Mouse (Mus musculus) left cerebral cortex, postnatal 10 days (tissue): ENCODE results near the gene Clcn1. TPM values are rescaled to one million over a fixed set of nuclear protein-coding genes. Genes with fewer than 3 reads are reported as not detected.

Experiments used
- DNase-seq, 2 experiments: peaks; one replicate each; pipeline ENCODE4 v3.0.0; 2021 to 2022; ENCODE audit warnings: low spot score in 2 of 2, mixed read lengths in 1 of 2; ENCODE audit errors: extremely low spot score in 1 of 2
- intact Hi-C: fragments of 180-260 bp; cut with DNase I; formaldehyde crosslinking; loops from one replicate; pipeline ENCODE4 v1.15.1; 2025
- total RNA-seq, 2 experiments: library from RNA; stranded (reverse); gene quantifications; 2 replicates each; pipeline ENCODE4 v1.2.3; 2021

Gene Clcn1
- total RNA-seq, 2 experiments from 2014 or later, result 3.9 to 4.8 TPM

DNA sequence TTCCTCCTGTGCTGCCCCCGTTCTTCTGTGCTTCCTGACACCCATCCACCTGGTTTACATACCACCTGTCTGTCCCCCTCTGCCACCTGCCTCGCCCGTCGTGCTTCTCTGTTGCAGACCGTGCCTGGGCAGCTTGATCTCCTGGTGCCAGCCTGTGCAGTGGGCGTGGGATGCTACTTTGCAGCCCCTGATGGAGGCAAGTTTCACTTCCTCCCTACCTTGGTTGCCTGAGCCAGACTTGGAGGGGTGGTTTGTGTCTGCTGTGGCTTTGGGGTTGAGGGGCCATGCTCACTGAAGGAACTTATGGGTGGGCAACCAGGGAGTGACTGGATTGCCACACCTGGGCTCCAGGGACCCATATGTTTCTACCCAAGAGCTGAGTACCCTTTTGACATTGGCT is 6.8 kb downstream of the Clcn1 start:
- DNase-seq, result no peak
- intact Hi-C loops, result no loop called here

DNA sequence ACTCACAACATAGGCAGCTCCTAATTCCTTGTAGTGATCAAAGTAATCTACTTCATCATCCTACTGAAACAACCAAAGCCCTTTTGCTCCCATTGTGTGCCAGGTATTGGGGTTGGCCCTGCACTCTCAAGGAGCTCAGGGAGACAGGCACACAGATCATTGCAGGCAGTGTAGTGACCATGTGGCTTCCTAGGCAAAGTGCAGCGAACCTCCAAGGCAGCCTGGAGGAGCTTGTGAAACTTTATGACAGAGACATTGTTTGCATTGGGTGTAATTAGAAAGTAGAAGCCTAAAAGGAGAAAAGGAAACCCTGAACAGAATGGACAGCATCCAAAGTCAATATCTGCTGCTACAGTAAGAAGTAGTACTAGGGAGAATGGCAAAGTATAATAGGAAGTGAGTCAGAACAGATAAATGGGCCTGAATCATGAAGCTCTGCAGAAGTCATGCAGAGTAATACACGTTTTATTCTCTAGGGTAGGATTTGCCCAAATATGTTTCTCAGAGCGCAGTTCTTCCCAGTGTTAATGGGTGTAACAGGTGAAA is 9.1 kb downstream of the Clcn1 start:
- DNase-seq, result no peak
- intact Hi-C loops, result no loop called here

DNA sequence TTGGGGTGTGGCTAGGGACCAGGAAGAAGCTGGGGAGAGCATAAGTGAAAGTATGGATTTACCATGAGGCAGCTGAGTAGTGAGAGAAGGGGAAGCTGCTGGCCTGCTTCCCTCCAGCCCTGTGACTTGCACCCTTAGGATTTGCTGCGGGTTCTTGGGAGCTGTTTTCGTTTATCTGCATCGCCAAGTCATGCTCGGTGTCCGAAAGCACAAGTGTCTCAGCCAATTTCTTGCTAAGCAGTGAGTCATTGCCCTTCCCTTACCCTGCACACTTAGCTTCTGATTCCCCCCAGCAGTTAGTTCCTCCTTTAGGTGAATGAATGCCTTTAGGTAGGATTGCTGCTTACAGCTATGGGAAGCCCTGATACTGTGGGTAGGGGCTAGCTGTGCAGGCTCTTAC is 12.9 kb downstream of the Clcn1 start:
- no peak for DNase-seq
- intact Hi-C loops, result no loop called here

DNA sequence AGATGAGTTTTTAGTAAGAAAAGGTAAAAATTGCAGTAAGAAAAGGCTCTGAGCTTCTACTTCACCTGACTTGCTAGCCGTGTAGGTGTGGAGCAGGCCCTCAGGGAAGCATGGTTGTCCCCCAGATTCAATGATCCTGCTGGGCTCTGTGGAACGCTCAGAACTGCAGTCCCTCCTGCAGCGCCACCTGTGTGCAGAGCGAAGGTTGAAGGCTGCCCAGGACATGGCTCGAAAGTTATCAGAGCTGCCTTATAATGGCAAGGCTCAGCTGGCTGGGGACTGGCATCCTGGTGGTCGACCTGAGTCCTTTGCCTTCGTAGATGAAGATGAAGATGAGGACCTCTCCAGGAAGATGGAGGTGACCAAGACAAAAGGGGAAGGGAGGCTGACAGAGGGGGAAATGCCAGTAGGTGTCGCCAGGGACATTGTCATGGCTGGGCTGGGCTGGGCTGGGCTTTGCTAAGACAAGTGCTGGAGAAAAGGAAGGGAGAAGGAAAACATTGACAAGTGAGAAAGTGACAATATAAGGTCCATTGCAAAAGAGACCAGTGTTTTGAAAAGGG is 23.4 kb downstream of the Clcn1 start:
- DNase-seq, result no peak
- intact Hi-C loops, result no loop called here

GRCm38 (mm10) chr6:42310427-42311053 is 24.1 kb downstream of the Clcn1 start:
- intact Hi-C loops, result no loop called here
- no peak for DNase-seq

- no peak for DNase-seq
- intact Hi-C loops, result no loop called here
Measured at GRCm38 (mm10) chr6:42318293-42318692, 31.8 kb downstream of the Clcn1 start.

DNA sequence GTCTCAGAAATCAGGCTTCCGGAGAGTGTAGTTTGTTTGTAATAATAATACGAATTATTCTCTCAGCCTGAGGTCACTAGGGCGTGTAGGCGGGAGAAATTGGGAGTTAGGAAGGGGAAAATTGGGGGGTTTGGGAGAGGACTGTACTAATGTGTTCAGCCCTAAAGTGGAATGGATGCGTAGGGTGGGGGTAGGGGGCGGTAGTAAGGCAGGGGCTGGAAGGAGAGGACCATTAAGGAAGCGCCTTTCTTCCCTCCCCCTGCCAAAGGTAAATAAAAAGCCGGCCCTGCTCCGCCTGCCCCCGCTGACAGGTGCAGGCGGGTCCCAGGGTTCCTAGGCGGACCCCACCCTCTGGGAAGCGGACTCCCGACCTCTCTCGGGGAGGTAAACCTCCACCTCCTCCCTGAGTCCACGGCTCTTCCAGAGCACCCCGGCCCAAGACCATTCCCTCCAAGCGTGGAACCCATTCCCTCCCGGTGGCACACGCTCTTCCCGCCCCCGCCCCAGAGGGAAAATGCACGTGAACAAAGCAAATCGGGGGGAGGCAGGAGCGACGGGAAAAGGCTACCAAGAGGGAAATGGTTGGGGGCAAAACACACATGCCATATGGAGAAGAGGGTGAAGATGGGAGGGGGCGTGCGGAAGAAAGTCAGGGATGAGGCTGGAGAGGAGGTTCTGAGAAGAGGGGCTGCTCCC is 37.0 kb downstream of the Clcn1 start:
- intact Hi-C loops, result loop anchor here (5.0 kb wide), 2 partner anchors 56 to 259 kb away; no protein-coding TSS in a partner anchor
- DNase-seq, result peak in 1 of 2 experiments; percentile 31

DNA sequence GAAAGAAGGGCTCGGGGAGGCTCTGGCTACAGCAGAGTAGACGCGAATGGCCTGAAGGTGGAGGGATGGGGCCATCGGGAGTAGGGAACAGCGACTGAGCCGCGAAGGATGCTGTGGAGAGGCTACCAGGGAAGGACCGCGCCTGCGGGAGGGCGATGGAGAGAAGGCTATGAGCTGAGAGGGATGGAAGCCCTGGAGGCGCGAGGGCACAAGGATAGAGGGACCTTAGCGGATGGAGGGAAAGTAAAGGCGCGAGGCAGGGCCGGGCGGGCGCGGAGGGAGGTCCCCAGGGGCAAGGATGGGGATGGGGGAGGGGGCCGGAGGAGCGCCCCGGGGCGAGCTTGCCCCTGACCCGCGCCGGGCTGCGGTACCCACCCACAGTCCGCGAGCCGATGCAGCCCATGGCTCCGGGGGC is 37.6 kb downstream of the Clcn1 start:
- intact Hi-C loops, result loop anchor here (5.0 kb wide), 2 partner anchors 57 to 258 kb away; no protein-coding TSS in a partner anchor
- no peak for DNase-seq

DNA sequence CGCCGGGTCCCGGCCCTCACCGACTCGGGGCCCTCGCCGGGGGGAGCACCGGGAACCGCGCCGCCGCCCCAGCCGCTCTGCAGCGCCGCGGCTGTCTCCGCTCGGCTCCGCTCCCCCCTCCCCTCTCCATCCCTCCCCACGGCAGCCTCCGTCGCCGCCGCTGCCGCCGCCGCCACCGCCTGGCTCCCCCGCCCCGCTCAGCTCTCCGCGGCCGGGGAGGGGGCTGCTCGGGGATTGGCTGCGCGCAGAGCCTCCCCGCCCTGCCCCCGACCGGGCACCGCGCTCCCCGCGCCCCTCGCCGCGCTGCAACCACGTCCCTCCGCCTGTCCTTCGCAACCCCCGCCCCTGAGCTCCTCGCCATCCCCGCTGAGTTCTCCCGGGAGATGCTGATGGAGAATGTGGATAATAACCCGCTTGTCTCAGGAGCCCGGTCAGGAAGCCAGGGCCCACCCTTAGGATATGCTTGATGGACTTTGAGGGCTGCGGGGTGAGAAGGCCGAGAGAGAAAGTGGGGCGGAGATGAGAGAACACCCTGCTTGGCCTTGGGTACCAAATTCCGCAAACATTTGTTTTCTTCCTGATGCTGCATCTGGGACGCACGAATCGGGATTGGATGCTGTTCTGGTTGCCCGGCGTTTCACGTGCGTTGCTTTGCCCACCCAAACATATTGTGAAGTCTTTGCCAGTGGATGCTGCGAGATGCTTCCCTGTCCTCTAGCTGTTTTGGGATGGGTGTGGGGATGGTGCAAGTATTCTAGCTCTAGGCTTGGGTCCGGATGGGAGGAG is 38.2 kb downstream of the Clcn1 start, which contains the start of gene Fam131b:
Fam131b (minus strand) TSS at position 162 of the 786 bp plus-strand sequence.
- DNase-seq, result peak; percentile 63 to 86
- intact Hi-C loops, result loop anchor here (5.0 kb wide), 2 partner anchors 57 to 258 kb away; no protein-coding TSS in a partner anchor

DNA sequence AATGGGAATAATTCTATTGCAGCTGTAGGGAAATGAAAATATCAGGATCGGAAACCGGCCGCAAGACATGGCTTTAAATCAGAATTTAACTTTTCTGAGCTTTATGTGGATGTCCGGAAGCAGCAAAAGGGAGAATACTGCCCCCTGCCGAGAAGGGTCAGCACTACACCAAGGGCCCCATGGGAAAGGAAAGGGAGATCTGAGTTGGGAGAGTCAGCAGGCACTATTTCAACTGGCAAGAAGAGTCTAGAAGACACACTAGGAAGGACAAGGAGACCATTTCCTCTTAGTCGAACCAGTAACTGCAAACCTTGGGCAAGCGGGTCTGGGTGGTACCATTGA is 38.8 kb downstream of the Clcn1 start:
- intact Hi-C loops, result no loop called here
- peak; percentile 76 to 79 for DNase-seq

GRCm38 (mm10) chr6:42326509-42326908 is 40.0 kb downstream of the Clcn1 start:
- intact Hi-C loops, result no loop called here
- no peak for DNase-seq

DNA sequence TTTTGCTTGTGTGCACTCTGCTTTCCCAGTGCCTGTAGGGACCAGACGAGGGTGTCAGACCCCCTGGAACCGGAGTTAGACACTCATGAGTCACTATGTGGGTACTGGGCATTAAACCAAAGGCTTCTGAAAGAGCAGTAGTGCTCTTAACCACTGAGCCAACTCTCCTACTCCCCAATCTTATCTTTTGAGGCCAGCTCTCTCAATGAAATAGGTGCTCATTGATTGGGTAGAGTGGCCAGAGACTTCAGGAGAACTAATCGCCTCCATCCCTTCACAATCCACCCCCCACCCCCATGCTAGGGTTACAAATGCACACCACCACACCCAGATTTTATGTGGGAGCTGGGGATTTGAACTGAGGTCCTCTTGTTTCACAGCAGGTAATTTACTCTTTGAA is 42.3 kb downstream of the Clcn1 start:
- DNase-seq, result no peak
- intact Hi-C loops, result no loop called here

GRCm38 (mm10) chr6:42330216-42330615 is 43.7 kb downstream of the Clcn1 start:
- no peak for DNase-seq
- intact Hi-C loops, result no loop called here

DNA sequence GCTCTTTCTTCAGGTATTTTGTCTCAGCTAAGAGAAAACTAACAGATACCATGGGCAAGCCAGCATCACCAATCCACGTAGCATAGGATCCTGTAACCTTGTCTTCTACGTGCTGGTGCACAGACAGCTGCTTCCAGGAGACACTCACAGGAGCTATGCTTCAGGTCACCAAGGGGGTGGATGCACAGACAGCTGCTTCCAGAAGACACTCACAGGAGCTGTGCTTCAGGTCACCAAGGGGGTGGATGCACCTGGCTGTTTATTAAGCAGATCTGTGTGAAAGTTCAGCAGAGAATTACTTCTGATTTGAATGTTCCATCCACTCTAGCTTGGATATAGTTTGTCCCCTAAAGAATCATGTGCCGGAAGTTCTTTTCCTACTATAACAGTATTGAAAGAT is 44.5 kb downstream of the Clcn1 start:
- intact Hi-C loops, result no loop called here

GRCm38 (mm10) chr6:42339189-42339588 is 52.7 kb downstream of the Clcn1 start:
- intact Hi-C loops, result no loop called here
- no peak for DNase-seq

More for the DNA sequence above, 44.5 kb downstream of the Clcn1 start:
- DNase-seq, result no peak

GRCm38 (mm10) chr6:42339981-42340380 is 53.5 kb downstream of the Clcn1 start:
- intact Hi-C loops, result no loop called here
- no peak for DNase-seq

- no peak for DNase-seq
- intact Hi-C loops, result no loop called here
Measured at GRCm38 (mm10) chr6:42342171-42342570, 55.7 kb downstream of the Clcn1 start.

GRCm38 (mm10) chr6:42343361-42344120 is 57.1 kb downstream of the Clcn1 start:
- no peak for DNase-seq
- intact Hi-C loops, result no loop called here
